Mouse (Mus musculus): ENCODE results near the gene Bcat1.

DNA sequence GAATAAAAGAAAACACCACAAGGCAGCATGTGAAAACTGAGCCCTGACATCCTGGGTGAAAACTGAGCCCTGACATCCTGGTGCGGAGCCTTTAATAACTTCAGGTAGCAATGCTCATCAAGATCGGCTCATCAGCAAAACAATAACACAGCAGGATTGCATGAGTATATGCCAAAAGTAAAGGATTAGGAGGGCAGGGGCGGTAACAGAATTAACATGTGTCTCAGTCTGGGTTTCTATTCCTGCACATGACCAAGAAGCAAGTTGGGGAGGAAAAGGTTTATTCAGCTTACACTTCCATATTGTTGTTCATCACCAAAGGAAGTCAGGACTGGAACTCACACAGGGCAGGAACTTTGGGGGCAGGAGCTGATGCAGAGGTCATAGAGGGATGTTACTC is 93.9 kb downstream of the Bcat1 start:
- no peak for TF ChIP-seq POLR2A (IDR thresholded peaks at IDR 0.05; ENCODE audit: extremely low read depth, insufficient read depth, low read length)
- no peak for TF ChIP-seq CTCF (IDR thresholded peaks at IDR 0.05; ENCODE audit: extremely low read depth, insufficient read depth, low read length)

Data from cortical plate, adult 2 months (tissue).